Mouse (Mus musculus): Measurements from ENCODE around the gene Agbl4. TPM values are rescaled to one million over a fixed set of nuclear protein-coding genes. Genes with fewer than 3 reads are reported as not detected.

The Agbl4 gene
- polyA plus RNA-seq, 1 experiment, result not detected

DNA sequence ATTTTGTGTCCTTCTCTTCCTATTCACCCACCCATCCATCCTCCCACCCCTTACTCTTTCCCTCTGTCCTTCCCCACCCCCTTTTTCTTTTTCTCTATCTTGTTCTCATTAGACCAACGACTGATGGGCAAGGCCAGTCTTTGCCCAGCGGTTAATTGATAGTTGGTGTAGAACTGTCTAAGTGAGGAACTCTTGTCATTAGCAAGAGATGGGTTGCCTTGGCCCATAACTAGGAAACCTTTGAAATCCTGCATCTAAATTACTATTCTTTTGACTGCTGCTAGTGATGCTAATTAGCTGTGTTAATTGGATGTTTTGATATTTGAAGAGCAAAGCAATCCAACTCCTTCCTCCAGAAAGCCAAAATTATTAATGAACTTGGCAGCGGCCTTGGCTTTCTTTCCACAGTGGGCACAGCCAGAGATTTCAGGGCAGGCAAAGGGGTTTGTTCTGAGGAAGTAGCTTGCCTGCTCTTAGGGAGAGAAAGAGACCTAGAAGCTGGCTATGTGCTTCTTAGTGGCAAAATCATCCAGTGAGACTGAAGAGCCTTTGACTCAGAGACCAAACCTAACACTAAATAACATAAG lies 1238.2 kb downstream of the Agbl4 start:
- Histone ChIP-seq H3K27me3 (ENCODE audit: control insufficient read depth, insufficient read depth, insufficient read length) (no peaks in the 10 kb centered on the region), H3K36me3 (ENCODE audit: control insufficient read depth, insufficient read depth) (no peaks in the 10 kb centered on the region)

GRCm38 (mm10) chr4:111638948-111639708 lies 1241.7 kb downstream of the Agbl4 start:
- H3K79me2 ChIP-seq (ENCODE audit: control insufficient read depth, insufficient read depth), result no peaks in the 10 kb centered on the region
- H3K27me3 ChIP-seq (ENCODE audit: control insufficient read depth, insufficient read depth, insufficient read length), result no peaks in the 10 kb centered on the region
- H3K36me3 ChIP-seq (ENCODE audit: control insufficient read depth, insufficient read depth), result no peaks in the 10 kb centered on the region
- no peak for TF ChIP-seq REST (IDR thresholded peaks at IDR 0.05; ENCODE audit: insufficient read depth, insufficient read length)
- TF ChIP-seq TCF3 (IDR thresholded peaks at IDR 0.05; ENCODE audit: insufficient read length, low read depth), result no peak
- TF ChIP-seq POLR2AphosphoS2 (IDR thresholded peaks at IDR 0.05; ENCODE audit: insufficient read length, low read depth), result no peak
- TF ChIP-seq TCF12 (IDR thresholded peaks at IDR 0.05; ENCODE audit: insufficient read depth, poor library complexity, severe bottlenecking), result no peak
- no peak for TF ChIP-seq E2F4 (IDR thresholded peaks at IDR 0.05; ENCODE audit: insufficient read depth)
- no peak for TF ChIP-seq POLR2A (IDR thresholded peaks at IDR 0.05; ENCODE audit: insufficient read length, low read depth)
- TF ChIP-seq SRF (IDR thresholded peaks at IDR 0.05; ENCODE audit: control insufficient read depth, insufficient read length, low read depth), result no peak
- no peak for TF ChIP-seq USF1 (IDR thresholded peaks at IDR 0.05; ENCODE audit: low read depth)
- TF ChIP-seq MYOD1 (IDR thresholded peaks at IDR 0.05; ENCODE audit: control insufficient read depth in 1 of 3, insufficient read length in 2 of 3, low read depth in 2 of 3), result no peak
- TF ChIP-seq CEBPB (IDR thresholded peaks at IDR 0.05; ENCODE audit: insufficient read depth, poor library complexity, severe bottlenecking), result no peak
- TF ChIP-seq MAX (IDR thresholded peaks at IDR 0.05; ENCODE audit: low read depth), result no peak
- no peak for TF ChIP-seq MYOG (IDR thresholded peaks at IDR 0.05; ENCODE audit: control insufficient read depth in 1 of 3, insufficient read depth in 1 of 3, insufficient read length in 2 of 3, low read depth in 2 of 3)
- H3K4me2 ChIP-seq (ENCODE audit: low read depth), result no peak overlapping the region
- no peak overlapping the region for H3K4me3 ChIP-seq
- H3ac ChIP-seq (ENCODE audit: control insufficient read depth, insufficient read length), result no peak overlapping the region

More for the DNA sequence above, 1238.2 kb downstream of the Agbl4 start:
- no peak overlapping the region for H3K4me2 ChIP-seq (ENCODE audit: low read depth)
- TF ChIP-seq REST (IDR thresholded peaks at IDR 0.05; ENCODE audit: insufficient read depth, insufficient read length) (no peak), E2F4 (IDR thresholded peaks at IDR 0.05; ENCODE audit: insufficient read depth) (no peak), POLR2AphosphoS2 (IDR thresholded peaks at IDR 0.05; ENCODE audit: insufficient read length, low read depth) (no peak), POLR2A (IDR thresholded peaks at IDR 0.05; ENCODE audit: insufficient read length, low read depth) (no peak), TCF3 (IDR thresholded peaks at IDR 0.05; ENCODE audit: insufficient read length, low read depth) (no peak), SRF (IDR thresholded peaks at IDR 0.05; ENCODE audit: control insufficient read depth, insufficient read length, low read depth) (no peak), MAX (IDR thresholded peaks at IDR 0.05; ENCODE audit: low read depth) (no peak), TCF12 (IDR thresholded peaks at IDR 0.05; ENCODE audit: insufficient read depth, poor library complexity, severe bottlenecking) (no peak), MYOD1 (IDR thresholded peaks at IDR 0.05; ENCODE audit: control insufficient read depth in 1 of 3, insufficient read length in 2 of 3, low read depth in 2 of 3) (no peak), USF1 (IDR thresholded peaks at IDR 0.05; ENCODE audit: low read depth) (no peak), CEBPB (IDR thresholded peaks at IDR 0.05; ENCODE audit: insufficient read depth, poor library complexity, severe bottlenecking) (no peak), MYOG (IDR thresholded peaks at IDR 0.05; ENCODE audit: control insufficient read depth in 1 of 3, insufficient read depth in 1 of 3, insufficient read length in 2 of 3, low read depth in 2 of 3) (no peak)
- no peaks in the 10 kb centered on the region for H3K79me2 ChIP-seq (ENCODE audit: control insufficient read depth, insufficient read depth)
- H3ac ChIP-seq (ENCODE audit: control insufficient read depth, insufficient read length), result no peak overlapping the region
- H3K4me3 ChIP-seq, result no peak overlapping the region

GRCm38 (mm10) chr4:111645117-111645830 lies 1247.8 kb downstream of the Agbl4 start:
- Histone ChIP-seq H3K79me2 (ENCODE audit: control insufficient read depth, insufficient read depth) (no peaks in the 10 kb centered on the region), H3K4me3 (no peak overlapping the region), H3K27me3 (ENCODE audit: control insufficient read depth, insufficient read depth, insufficient read length) (no peaks in the 10 kb centered on the region), H3ac (ENCODE audit: control insufficient read depth, insufficient read length) (no peak overlapping the region), H3K36me3 (ENCODE audit: control insufficient read depth, insufficient read depth) (no peaks in the 10 kb centered on the region), H3K4me2 (ENCODE audit: low read depth) (no peak overlapping the region)
- TF ChIP-seq POLR2AphosphoS2 (IDR thresholded peaks at IDR 0.05; ENCODE audit: insufficient read length, low read depth), result no peak
- no peak for TF ChIP-seq REST (IDR thresholded peaks at IDR 0.05; ENCODE audit: insufficient read depth, insufficient read length)
- no peak for TF ChIP-seq MYOD1 (IDR thresholded peaks at IDR 0.05; ENCODE audit: control insufficient read depth in 1 of 3, insufficient read length in 2 of 3, low read depth in 2 of 3)
- TF ChIP-seq MAX (IDR thresholded peaks at IDR 0.05; ENCODE audit: low read depth), result no peak
- no peak for TF ChIP-seq SRF (IDR thresholded peaks at IDR 0.05; ENCODE audit: control insufficient read depth, insufficient read length, low read depth)
- no peak for TF ChIP-seq E2F4 (IDR thresholded peaks at IDR 0.05; ENCODE audit: insufficient read depth)
- TF ChIP-seq TCF3 (IDR thresholded peaks at IDR 0.05; ENCODE audit: insufficient read length, low read depth), result no peak
- no peak for TF ChIP-seq TCF12 (IDR thresholded peaks at IDR 0.05; ENCODE audit: insufficient read depth, poor library complexity, severe bottlenecking)
- no peak for TF ChIP-seq POLR2A (IDR thresholded peaks at IDR 0.05; ENCODE audit: insufficient read length, low read depth)
- TF ChIP-seq MYOG (IDR thresholded peaks at IDR 0.05; ENCODE audit: control insufficient read depth in 1 of 3, insufficient read depth in 1 of 3, insufficient read length in 2 of 3, low read depth in 2 of 3), result no peak
- no peak for TF ChIP-seq CEBPB (IDR thresholded peaks at IDR 0.05; ENCODE audit: insufficient read depth, poor library complexity, severe bottlenecking)
- no peak for TF ChIP-seq USF1 (IDR thresholded peaks at IDR 0.05; ENCODE audit: low read depth)

- H3K4me3 ChIP-seq, result no peak overlapping the region
- H3K27me3 ChIP-seq (ENCODE audit: control insufficient read depth, insufficient read depth, insufficient read length), result no peaks in the 10 kb centered on the region
- H3K36me3 ChIP-seq (ENCODE audit: control insufficient read depth, insufficient read depth), result no peaks in the 10 kb centered on the region
- no peak overlapping the region for H3ac ChIP-seq (ENCODE audit: control insufficient read depth, insufficient read length)
- H3K4me2 ChIP-seq (ENCODE audit: low read depth), result no peak overlapping the region
- no peak for TF ChIP-seq CEBPB (IDR thresholded peaks at IDR 0.05; ENCODE audit: insufficient read depth, poor library complexity, severe bottlenecking)
- no peak for TF ChIP-seq E2F4 (IDR thresholded peaks at IDR 0.05; ENCODE audit: insufficient read depth)
- TF ChIP-seq REST (IDR thresholded peaks at IDR 0.05; ENCODE audit: insufficient read depth, insufficient read length), result no peak
- TF ChIP-seq MYOD1 (IDR thresholded peaks at IDR 0.05; ENCODE audit: control insufficient read depth in 1 of 3, insufficient read length in 2 of 3, low read depth in 2 of 3), result no peak
- TF ChIP-seq MAX (IDR thresholded peaks at IDR 0.05; ENCODE audit: low read depth), result no peak
- no peak for TF ChIP-seq TCF12 (IDR thresholded peaks at IDR 0.05; ENCODE audit: insufficient read depth, poor library complexity, severe bottlenecking)
- no peaks in the 10 kb centered on the region for H3K79me2 ChIP-seq (ENCODE audit: control insufficient read depth, insufficient read depth)
These were observed 1248.3 kb downstream of the Agbl4 start for GRCm38 (mm10) chr4:111645831-111646166.
